Mouse (Mus musculus): ENCODE results near the gene Ctrb1.

- TF ChIP-seq CTCF (conservative IDR thresholded peaks at IDR 0.05; ENCODE audit: low read length) (no peak), POU5F1 (IDR thresholded peaks at IDR 0.05; ENCODE audit: borderline replicate concordance, low read length) (no peak)
Observed at GRCm38 (mm10) chr8:111642496-111642895, 48.3 kb downstream of the Ctrb1 start.

Data from E14TG2a.4 (cell line).